Mouse (Mus musculus) neural tube, embryonic 13.5 days (tissue): ENCODE data around the gene Hexim1. TPM values are rescaled to one million over a fixed set of nuclear protein-coding genes. Genes with fewer than 3 reads are reported as not detected.

Experiments used
- ATAC-seq: fragments of 200-750 bp; cut with Nextera tagmentation; 2 replicates; pipeline ENCODE4 v1.8.0; 2017; ENCODE audit warnings: low read depth, mild to moderate bottlenecking, moderate TSS enrichment, moderate library complexity
- H3K27ac ChIP-seq: fragments of 300-500 bp; sonication (generic); replicated peaks from 2 replicates; pipeline ENCODE4 v1.5.1; 2015; ENCODE audit warnings: moderate library complexity, mild to moderate bottlenecking, inconsistent platforms
- H3K27me3 ChIP-seq: fragments of 300-500 bp; sonication (generic); 2 replicates; pipeline ENCODE4 v1.6.1; 2015; ENCODE audit warnings: mild to moderate bottlenecking, inconsistent platforms
- H3K36me3 ChIP-seq: fragments of 300-500 bp; sonication (generic); 2 replicates; pipeline ENCODE4 v1.6.1; 2015; ENCODE audit warnings: mild to moderate bottlenecking, inconsistent platforms
- H3K4me1 ChIP-seq: fragments of 300-500 bp; sonication (generic); replicated peaks from 2 replicates; pipeline ENCODE4 v1.6.1; 2015; ENCODE audit warnings: inconsistent platforms
- H3K4me2 ChIP-seq: fragments of 300-500 bp; sonication (generic); 2 replicates; pipeline ENCODE4 v1.6.1; 2015; ENCODE audit warnings: inconsistent platforms, mild to moderate bottlenecking, moderate library complexity
- H3K4me3 ChIP-seq: fragments of 300-500 bp; sonication (generic); 2 replicates; pipeline ENCODE4 v1.5.1; 2015; ENCODE audit warnings: mild to moderate bottlenecking, inconsistent platforms
- H3K9ac ChIP-seq: fragments of 300-500 bp; sonication (generic); 2 replicates; pipeline ENCODE4 v1.6.1; 2015; ENCODE audit warnings: moderate library complexity, mild to moderate bottlenecking, inconsistent platforms
- H3K9me3 ChIP-seq: fragments of 300-500 bp; sonication (generic); 2 replicates; pipeline ENCODE4 v1.6.1; 2016; ENCODE audit warnings: inconsistent platforms
- WGBS: fragments of 180-500 bp; shearing (Covaris S2); methylation state at CpG from one replicate; pipeline ENCODE4 v1.1.7; 2015; 5-methylcytosine and 5-hydroxymethylcytosine counted together
- polyA plus RNA-seq: library from polyadenylated mRNA; unstranded; fragments of >200 nt; fragmentation: Nextera tagmentation; extraction: Ambion mirVana; gene quantifications from 2 replicates; pipeline ENCODE4 v1.2.1, GENCODE M21; 2015

The Hexim1 gene
- polyA plus RNA-seq, 1 experiment from 2014 or later, result 3.9 TPM

- no peak for ATAC-seq
- no peak overlapping the region for H3K4me3 ChIP-seq
- H3K4me1 ChIP-seq, result peaks cover 31% of the 10 kb centered on the region
- no peak overlapping the region for H3K27ac ChIP-seq
- no peak overlapping the region for H3K4me2 ChIP-seq
- no peaks in the 10 kb centered on the region for H3K9me3 ChIP-seq
- H3K9ac ChIP-seq, result no peak overlapping the region
- no peaks in the 10 kb centered on the region for H3K36me3 ChIP-seq
- no peaks in the 10 kb centered on the region for H3K27me3 ChIP-seq
- 93% methylated on average over 4 of the region's 4 CpGs for WGBS
Measured at GRCm38 (mm10) chr11:103146386-103146785, 30.4 kb downstream of the Hexim1 start.

- Histone ChIP-seq H3K27ac (no peak overlapping the region), H3K4me3 (no peak overlapping the region), H3K4me2 (no peak overlapping the region), H3K9me3 (no peaks in the 10 kb centered on the region), H3K36me3 (no peaks in the 10 kb centered on the region), H3K9ac (no peak overlapping the region), H3K4me1 (peaks cover 18% of the 10 kb centered on the region), H3K27me3 (no peaks in the 10 kb centered on the region)
- WGBS, result 74% methylated on average over 4 of the region's 4 CpGs
- ATAC-seq, result no peak
Measured at GRCm38 (mm10) chr11:103147766-103148165, 31.7 kb downstream of the Hexim1 start.

GRCm38 (mm10) chr11:103149771-103150170 lies 33.7 kb downstream of the Hexim1 start:
- no peaks in the 10 kb centered on the region for H3K36me3 ChIP-seq
- peaks cover 6% of the 10 kb centered on the region for H3K4me1 ChIP-seq
- no peaks in the 10 kb centered on the region for H3K27me3 ChIP-seq
- 86% methylated on average over 4 of the region's 4 CpGs for WGBS
- H3K4me3 ChIP-seq, result no peak overlapping the region
- H3K9me3 ChIP-seq, result no peaks in the 10 kb centered on the region
- no peak overlapping the region for H3K27ac ChIP-seq
- ATAC-seq, result no peak
- H3K9ac ChIP-seq, result no peak overlapping the region
- no peak overlapping the region for H3K4me2 ChIP-seq

GRCm38 (mm10) chr11:103158621-103159478 lies 42.8 kb downstream of the Hexim1 start:
- ATAC-seq, result peak; percentile 96
- 1% methylated on average over 25 of the region's 25 CpGs for WGBS
- H3K9ac ChIP-seq, result 0 out of 2 replicates have a peak overlapping the region, but pooled peaks have one; percentile 6

GRCm38 (mm10) chr11:103160738-103161137 lies 44.7 kb downstream of the Hexim1 start:
- Histone ChIP-seq H3K9me3 (peaks cover 5% of the 10 kb centered on the region; the same call in 1 of the 2 replicates), H3K27ac (no peak overlapping the region), H3K9ac (no peak overlapping the region), H3K36me3 (no peaks in the 10 kb centered on the region), H3K27me3 (no peaks in the 10 kb centered on the region), H3K4me2 (no peak overlapping the region), H3K4me3 (no peak overlapping the region), H3K4me1 (peaks cover 10% of the 10 kb centered on the region)
- no peak for ATAC-seq
- 88% methylated on average over 11 of the region's 11 CpGs for WGBS

More at GRCm38 (mm10) chr11:103158621-103159478, 42.8 kb downstream of the Hexim1 start:
- H3K36me3 ChIP-seq, result no peaks in the 10 kb centered on the region
- no peak overlapping the region for H3K27ac ChIP-seq
- H3K4me3 ChIP-seq, result peak overlapping the region; percentile 18
- peak overlapping the region; percentile 46 for H3K4me2 ChIP-seq
- no peaks in the 10 kb centered on the region for H3K27me3 ChIP-seq
- peaks cover 5% of the 10 kb centered on the region; the same call in 1 of the 2 replicates for H3K9me3 ChIP-seq
- H3K4me1 ChIP-seq, result peaks cover 10% of the 10 kb centered on the region

- Histone ChIP-seq H3K9me3 (no peaks in the 10 kb centered on the region), H3K36me3 (no peaks in the 10 kb centered on the region), H3K4me2 (no peak overlapping the region), H3K4me1 (peaks cover 10% of the 10 kb centered on the region), H3K4me3 (no peak overlapping the region), H3K9ac (no peak overlapping the region), H3K27me3 (no peaks in the 10 kb centered on the region), H3K27ac (no peak overlapping the region)
- no peak for ATAC-seq
- WGBS, result 76% methylated on average over 7 of the region's 7 CpGs
Measured at GRCm38 (mm10) chr11:103161449-103161848, 45.4 kb downstream of the Hexim1 start.

GRCm38 (mm10) chr11:103162132-103162531 lies 46.1 kb downstream of the Hexim1 start:
- peaks cover 10% of the 10 kb centered on the region for H3K4me1 ChIP-seq
- H3K27me3 ChIP-seq, result no peaks in the 10 kb centered on the region
- ATAC-seq, result no peak
- H3K4me3 ChIP-seq, result no peak overlapping the region
- 93% methylated on average over 5 of the region's 5 CpGs for WGBS
- H3K9ac ChIP-seq, result no peak overlapping the region
- H3K27ac ChIP-seq, result no peak overlapping the region
- H3K4me2 ChIP-seq, result no peak overlapping the region
- H3K36me3 ChIP-seq, result no peaks in the 10 kb centered on the region
- H3K9me3 ChIP-seq, result no peaks in the 10 kb centered on the region

- H3K36me3 ChIP-seq, result no peaks in the 10 kb centered on the region
- no peaks in the 10 kb centered on the region for H3K4me1 ChIP-seq
- WGBS, result 29% methylated on average over 10 of the region's 10 CpGs
Measured at GRCm38 (mm10) chr11:103164391-103164790, 48.4 kb downstream of the Hexim1 start.

GRCm38 (mm10) chr11:103168690-103169390 lies 52.8 kb downstream of the Hexim1 start:
- Histone ChIP-seq H3K4me2 (no peak overlapping the region), H3K27ac (no peak overlapping the region), H3K27me3 (peaks cover 60% of the 10 kb centered on the region), H3K9ac (no peak overlapping the region), H3K9me3 (no peaks in the 10 kb centered on the region), H3K4me1 (peaks cover 25% of the 10 kb centered on the region), H3K4me3 (no peak overlapping the region), H3K36me3 (no peaks in the 10 kb centered on the region)
- ATAC-seq, result no peak
- 23% methylated on average over 9 of the region's 9 CpGs for WGBS

More at GRCm38 (mm10) chr11:103164391-103164790, 48.4 kb downstream of the Hexim1 start:
- no peak for ATAC-seq
- Histone ChIP-seq H3K27me3 (peaks cover 16% of the 10 kb centered on the region), H3K27ac (no peak overlapping the region), H3K9ac (no peak overlapping the region), H3K4me2 (no peak overlapping the region), H3K4me3 (no peak overlapping the region), H3K9me3 (no peaks in the 10 kb centered on the region)

Other genes starting within 250 kb of the Hexim1 start
- gene Eftud2, start 235.2 kb upstream of the Hexim1 start, polyA plus RNA-seq, result 134 TPM in 2 replicates
- gene Ccdc103, start 235.0 kb upstream of the Hexim1 start, polyA plus RNA-seq, result 0.89 and 0.91 TPM in 2 replicates
- gene Fam187a, start 231.1 kb upstream of the Hexim1 start, polyA plus RNA-seq, result not detected in 2 replicates
- 0.11 and 0.24 TPM in 2 replicates for gene Gfap, start 215.3 kb upstream of the Hexim1 start, polyA plus RNA-seq
- gene Kif18b, start 191.1 kb upstream of the Hexim1 start, polyA plus RNA-seq, result 1.7 and 2.5 TPM in 2 replicates
- gene C1ql1, start 169.5 kb upstream of the Hexim1 start, polyA plus RNA-seq, result 1.9 and 2.0 TPM in 2 replicates
- gene Nmt1, start 88.0 kb upstream of the Hexim1 start, polyA plus RNA-seq, result 31.2 and 32.3 TPM in 2 replicates
- gene Dcakd, start 87.9 kb upstream of the Hexim1 start, polyA plus RNA-seq, result 161 and 171 TPM in 2 replicates
- gene Plcd3, start 14.6 kb upstream of the Hexim1 start, polyA plus RNA-seq, result 0.98 and 1.6 TPM in 2 replicates
- 8.5 and 9.9 TPM in 2 replicates for gene Acbd4, start 14.5 kb upstream of the Hexim1 start, polyA plus RNA-seq
- 17.3 and 17.6 TPM in 2 replicates for gene Hexim2, start 16.2 kb downstream of the Hexim1 start, polyA plus RNA-seq
- 3.0 and 4.2 TPM in 2 replicates for gene Fmnl1, start 54.9 kb downstream of the Hexim1 start, polyA plus RNA-seq
- 0.72 and 0.95 TPM in 2 replicates for gene 1700023F06Rik, start 92.3 kb downstream of the Hexim1 start, polyA plus RNA-seq
- gene Spata32, start 102.2 kb downstream of the Hexim1 start, polyA plus RNA-seq, result 0.17 and 0.28 TPM in 2 replicates
- 3.5 and 4.7 TPM in 2 replicates for gene Map3k14, start 151.2 kb downstream of the Hexim1 start, polyA plus RNA-seq
- gene Arhgap27, start 247.5 kb downstream of the Hexim1 start, polyA plus RNA-seq, result 4.4 and 4.8 TPM in 2 replicates